Mouse (Mus musculus): ENCODE measurements around the gene Rgs3. TPM values are rescaled to one million over a fixed set of nuclear protein-coding genes. Genes with fewer than 3 reads are reported as not detected.
A peak's percentile ranks its signal among the peaks of the same experiment; 100 is the strongest.

Gene Rgs3
- total RNA-seq, 2 experiments from 2014 or later, result 38.9 to 42.2 TPM

- intact Hi-C loops (cut with DNase I), result no loop called here
- DNase-seq, result peak; percentile 43 to 52
Observed at GRCm38 (mm10) chr4:62674031-62674995, 114.7 kb downstream of the Rgs3 start.

GRCm38 (mm10) chr4:62675394-62675793, 115.7 kb downstream of the Rgs3 start:
- intact Hi-C loops (cut with DNase I), result no loop called here
- DNase-seq, result no peak

- intact Hi-C loops (cut with DNase I), result no loop called here
- DNase-seq, result no peak
Observed at GRCm38 (mm10) chr4:62677047-62677737, 117.5 kb downstream of the Rgs3 start.

GRCm38 (mm10) chr4:62679157-62679556, 119.5 kb downstream of the Rgs3 start:
- intact Hi-C loops (cut with DNase I), result no loop called here
- DNase-seq, result no peak

GRCm38 (mm10) chr4:62681467-62681866, 121.8 kb downstream of the Rgs3 start:
- intact Hi-C loops (cut with DNase I), result no loop called here
- DNase-seq, result no peak

GRCm38 (mm10) chr4:62682371-62682770, 122.7 kb downstream of the Rgs3 start:
- intact Hi-C loops (cut with DNase I), result no loop called here
- peak in 1 of 2 experiments; percentile 35 for DNase-seq

- DNase-seq, result no peak
- intact Hi-C loops (cut with DNase I), result no loop called here
Observed at GRCm38 (mm10) chr4:62683148-62683547, 123.5 kb downstream of the Rgs3 start.

GRCm38 (mm10) chr4:62684351-62684750, 124.7 kb downstream of the Rgs3 start:
- intact Hi-C loops (cut with DNase I), result no loop called here
- peak in 1 of 2 experiments; percentile 70 for DNase-seq

GRCm38 (mm10) chr4:62685268-62685667, 125.6 kb downstream of the Rgs3 start:
- no peak for DNase-seq
- intact Hi-C loops (cut with DNase I), result no loop called here

GRCm38 (mm10) chr4:62686769-62687168, 127.1 kb downstream of the Rgs3 start:
- intact Hi-C loops (cut with DNase I), result no loop called here
- DNase-seq, result no peak

- intact Hi-C loops (cut with DNase I), result no loop called here
- no peak for DNase-seq
Observed at GRCm38 (mm10) chr4:62688142-62688541, 128.5 kb downstream of the Rgs3 start.

GRCm38 (mm10) chr4:62690997-62691396, 131.3 kb downstream of the Rgs3 start:
- intact Hi-C loops (cut with DNase I), result loop anchor here (5.0 kb wide), 2 partner anchors 34 to 69 kb away; no protein-coding TSS in a partner anchor
- DNase-seq, result peak in 1 of 2 experiments; percentile 49

- DNase-seq, result no peak
- intact Hi-C loops (cut with DNase I), result loop anchor here (5.0 kb wide), 2 partner anchors 34 to 69 kb away; no protein-coding TSS in a partner anchor
Observed at GRCm38 (mm10) chr4:62691625-62692024, 132.0 kb downstream of the Rgs3 start.

- intact Hi-C loops (cut with DNase I), result loop anchor here (5.0 kb wide), 2 partner anchors 37 to 72 kb away; no protein-coding TSS in a partner anchor
- peak; percentile 76 to 78 for DNase-seq
Observed at GRCm38 (mm10) chr4:62693839-62694238, 134.2 kb downstream of the Rgs3 start.

GRCm38 (mm10) chr4:62694703-62695439, 135.2 kb downstream of the Rgs3 start:
- intact Hi-C loops (cut with DNase I), result loop anchor here (5.0 kb wide), 2 partner anchors 38 to 73 kb away; no protein-coding TSS in a partner anchor
- DNase-seq, result no peak

- DNase-seq, result peak; percentile 53 to 64
- intact Hi-C loops (cut with DNase I), result no loop called here
Observed at GRCm38 (mm10) chr4:62695523-62695922, 135.9 kb downstream of the Rgs3 start.

- intact Hi-C loops (cut with DNase I), result loop anchor here (1.0 to 2.0 kb wide), 2 partner anchors 55 to 135 kb away; no protein-coding TSS in a partner anchor
- DNase-seq, result peak; percentile 61 to 77
Observed at GRCm38 (mm10) chr4:62695946-62696345, 136.3 kb downstream of the Rgs3 start.

GRCm38 (mm10) chr4:62696699-62697404, 137.2 kb downstream of the Rgs3 start:
- intact Hi-C loops (cut with DNase I), result loop anchor here (1.0 to 2.0 kb wide), 3 partner anchors 56 to 136 kb away; no protein-coding TSS in a partner anchor
- peak; percentile 68 to 73 for DNase-seq

- peak; percentile 93 to 95 for DNase-seq
- intact Hi-C loops (cut with DNase I), result loop anchor here (1.0 to 2.0 kb wide), 2 partner anchors 57 to 64 kb away; no protein-coding TSS in a partner anchor
Observed at GRCm38 (mm10) chr4:62697469-62697868, 137.8 kb downstream of the Rgs3 start.

All from heart, postnatal 14 days (tissue).